Mouse (Mus musculus) MEL (cell line): ENCODE results near the gene Cdcp1. TPM values are rescaled to one million over a fixed set of nuclear protein-coding genes. Genes with fewer than 3 reads are reported as not detected.

ENCODE experiments used
- DNase-seq: peaks from one replicate; pipeline ENCODE4 v3.0.0; 2011; ENCODE audit warnings: low read depth, low spot score
- H3K27ac ChIP-seq: 2 replicates; pipeline ENCODE4 v1.5.1; 2012; ENCODE audit warnings: low read depth, mild to moderate bottlenecking, control low read depth, low read length, moderate library complexity; ENCODE audit not compliant: control insufficient read depth
- H3K27me3 ChIP-seq, 2 experiments: fragments of 150-350 bp in 1 of 2; sonication (generic) in 1 of 2; 2 replicates each; pipeline ENCODE4 v1.6.1; 2012; ENCODE audit warnings: low read length in 2 of 2, mild to moderate bottlenecking in 2 of 2, improper control_type of control experiment in 1 of 2, moderate library complexity in 1 of 2; ENCODE audit not compliant: insufficient read depth in 2 of 2, control insufficient read depth in 1 of 2
- H3K36me3 ChIP-seq, 2 experiments: 2 replicates each; pipeline ENCODE4 v1.6.1; 2012 to 2014; ENCODE audit warnings: low read length in 2 of 2, improper control_type of control experiment in 1 of 2, inconsistent platforms in 1 of 2, mild to moderate bottlenecking in 1 of 2; ENCODE audit not compliant: insufficient read depth in 2 of 2, control insufficient read depth in 1 of 2
- H3K4me1 ChIP-seq, 2 experiments: fragments of 150-350 bp in 1 of 2; sonication (generic) in 1 of 2; 2 replicates each; pipeline ENCODE4 v1.6.1; 2012; ENCODE audit warnings: low read length in 2 of 2, improper control_type of control experiment in 1 of 2, mild to moderate bottlenecking in 1 of 2; ENCODE audit not compliant: insufficient read depth in 2 of 2, control insufficient read depth in 1 of 2
- H3K4me3 ChIP-seq, 2 experiments: fragments of 150-350 bp in 1 of 2; sonication (generic) in 1 of 2; 2 replicates each; pipeline ENCODE4 v1.5.1; 2012; ENCODE audit warnings: low read depth in 2 of 2, low read length in 2 of 2, mild to moderate bottlenecking in 2 of 2, moderate library complexity in 2 of 2, control low read depth in 1 of 2, improper control_type of control experiment in 1 of 2; ENCODE audit not compliant: control insufficient read depth in 1 of 2, insufficient read depth in 1 of 2
- H3K79me2 ChIP-seq: 2 replicates; pipeline ENCODE4 v1.6.1; 2012; ENCODE audit warnings: mild to moderate bottlenecking, low read length, moderate library complexity; ENCODE audit not compliant: control insufficient read depth, poor library complexity, insufficient read depth
- H3K9ac ChIP-seq: 2 replicates; pipeline ENCODE4 v1.6.1; 2012; ENCODE audit warnings: low read depth, mild to moderate bottlenecking, control low read depth, low read length, moderate library complexity; ENCODE audit not compliant: control insufficient read depth, poor library complexity, severe bottlenecking
- H3K9me3 ChIP-seq: fragments of 150-350 bp; sonication (generic); replicated peaks from 2 replicates; pipeline ENCODE4 v1.6.1; 2012; ENCODE audit warnings: mild to moderate bottlenecking, low read length, improper control_type of control experiment, moderate library complexity; ENCODE audit not compliant: insufficient read depth
- BHLHE40 ChIP-seq: IDR thresholded peaks from 2 replicates; pipeline ENCODE4 v1.6.1; 2012; ENCODE audit warnings: low read depth, mild to moderate bottlenecking, inconsistent platforms, low read length, improper control_type of control experiment, borderline replicate concordance
- CHD1 ChIP-seq: IDR thresholded peaks from 2 replicates; pipeline ENCODE4 v1.6.1; 2012; ENCODE audit warnings: low read depth, mild to moderate bottlenecking, inconsistent platforms, low read length, improper control_type of control experiment
- CHD2 ChIP-seq: IDR thresholded peaks from 2 replicates; pipeline ENCODE4 v1.6.1; 2011; ENCODE audit warnings: low read length, improper control_type of control experiment
- E2F4 ChIP-seq: IDR thresholded peaks from 2 replicates; pipeline ENCODE4 v1.6.1; 2011; ENCODE audit warnings: low read depth, low read length, improper control_type of control experiment, borderline replicate concordance
- EP300 ChIP-seq, 2 experiments: IDR thresholded peaks; 2 replicates each; pipeline ENCODE4 v1.6.1; 2011; ENCODE audit warnings: improper control_type of control experiment in 2 of 2, low read length in 2 of 2, low read depth in 1 of 2, mild to moderate bottlenecking in 1 of 2
- ETS1 ChIP-seq: IDR thresholded peaks from 2 replicates; pipeline ENCODE4 v1.6.1; 2012; ENCODE audit warnings: low read depth, mild to moderate bottlenecking, inconsistent platforms, low read length, improper control_type of control experiment, moderate library complexity
- GABPA ChIP-seq: IDR thresholded peaks from 2 replicates; pipeline ENCODE4 v1.6.1; 2012; ENCODE audit warnings: low read depth, mild to moderate bottlenecking, inconsistent platforms, low read length, improper control_type of control experiment, moderate library complexity
- GATA1 ChIP-seq: IDR thresholded peaks from 2 replicates; pipeline ENCODE4 v1.6.1; 2011; ENCODE audit warnings: low read depth, low read length, improper control_type of control experiment
- JUND ChIP-seq: IDR thresholded peaks from 2 replicates; pipeline ENCODE4 v1.6.1; 2011; ENCODE audit warnings: low read depth, mild to moderate bottlenecking, improper control_type of control experiment, low read length
- MAFK ChIP-seq: IDR thresholded peaks from 2 replicates; pipeline ENCODE4 v1.6.1; 2011; ENCODE audit warnings: low read depth, mild to moderate bottlenecking, low read length, improper control_type of control experiment, borderline replicate concordance
- MAZ ChIP-seq: IDR thresholded peaks from 2 replicates; pipeline ENCODE4 v1.6.1; 2012; ENCODE audit warnings: low read depth, mild to moderate bottlenecking, inconsistent platforms, low read length, improper control_type of control experiment
- MEF2A ChIP-seq: IDR thresholded peaks from 2 replicates; pipeline ENCODE4 v1.6.1; 2014; ENCODE audit warnings: low read depth, mild to moderate bottlenecking, inconsistent platforms, low read length, improper control_type of control experiment; ENCODE audit not compliant: poor library complexity, insufficient replicate concordance, severe bottlenecking; ENCODE audit errors: extremely low read depth
- MXI1 ChIP-seq: IDR thresholded peaks from 2 replicates; pipeline ENCODE4 v1.6.1; 2011; ENCODE audit warnings: mild to moderate bottlenecking, low read depth, low read length, improper control_type of control experiment
- MYB ChIP-seq: IDR thresholded peaks from 2 replicates; pipeline ENCODE4 v1.6.1; 2011; ENCODE audit warnings: mild to moderate bottlenecking, low read depth, low read length, improper control_type of control experiment
- NRF1 ChIP-seq: IDR thresholded peaks from 2 replicates; pipeline ENCODE4 v1.6.1; 2014; ENCODE audit warnings: low read depth, mild to moderate bottlenecking, inconsistent platforms, low read length, improper control_type of control experiment, moderate library complexity; ENCODE audit not compliant: poor library complexity, insufficient read depth, severe bottlenecking
- POLR2A ChIP-seq, 2 experiments: IDR thresholded peaks; 2 replicates each; pipeline ENCODE4 v1.6.1; 2011 to 2012; ENCODE audit warnings: low read length in 2 of 2, mild to moderate bottlenecking in 2 of 2, control low read depth in 1 of 2, improper control_type of control experiment in 1 of 2, low read depth in 1 of 2, moderate library complexity in 1 of 2; ENCODE audit not compliant: control insufficient read depth in 1 of 2, insufficient read depth in 1 of 2, poor library complexity in 1 of 2
- POLR2AphosphoS2 ChIP-seq: IDR thresholded peaks from 2 replicates; pipeline ENCODE4 v1.6.1; 2011; ENCODE audit warnings: low read length, improper control_type of control experiment
- RCOR1 ChIP-seq: IDR thresholded peaks from 2 replicates; pipeline ENCODE4 v1.6.1; 2012; ENCODE audit warnings: low read depth, mild to moderate bottlenecking, inconsistent platforms, low read length, improper control_type of control experiment
- SIN3A ChIP-seq: IDR thresholded peaks from 2 replicates; pipeline ENCODE4 v1.6.1; 2012; ENCODE audit warnings: low read length, improper control_type of control experiment, inconsistent platforms
- SMC3 ChIP-seq: IDR thresholded peaks from 2 replicates; pipeline ENCODE4 v1.6.1; 2011; ENCODE audit warnings: low read depth, low read length, improper control_type of control experiment
- TAL1 ChIP-seq: IDR thresholded peaks from 2 replicates; pipeline ENCODE4 v1.6.1; 2012; ENCODE audit warnings: mild to moderate bottlenecking, inconsistent platforms, low read length, moderate library complexity, mixed read lengths
- TCF12 ChIP-seq: IDR thresholded peaks from 2 replicates; pipeline ENCODE4 v1.6.1; 2014; ENCODE audit warnings: low read depth, mild to moderate bottlenecking, inconsistent platforms, low read length, improper control_type of control experiment, moderate library complexity
- ZC3H11A ChIP-seq: IDR thresholded peaks from 2 replicates; pipeline ENCODE4 v1.6.1; 2012; ENCODE audit warnings: low read depth, mild to moderate bottlenecking, inconsistent platforms, low read length, improper control_type of control experiment
- ZMIZ1 ChIP-seq: IDR thresholded peaks from 2 replicates; pipeline ENCODE4 v1.6.1; 2012; ENCODE audit warnings: low read depth, mild to moderate bottlenecking, inconsistent platforms, low read length, improper control_type of control experiment, moderate library complexity
- ZNF384 ChIP-seq: IDR thresholded peaks from 2 replicates; pipeline ENCODE4 v1.6.1; 2012; ENCODE audit warnings: low read depth, mild to moderate bottlenecking, inconsistent platforms, low read length, improper control_type of control experiment
- polyA plus RNA-seq, 2 experiments: library from polyadenylated mRNA; stranded (reverse) in 1 of 2; unstranded in 1 of 2; fragments of >175 nt in 1 of 2; fragments of >200 nt in 1 of 2; gene quantifications; 2 replicates each; pipeline versions ENCODE4 v1.2.1 to v1.2.4; 2012; ENCODE audit warnings: low replicate concordance in 2 of 2, low read depth in 1 of 2; ENCODE audit not compliant: insufficient read length in 2 of 2, insufficient read depth in 1 of 2, missing spikeins in 1 of 2
- total RNA-seq: library from RNA; depleted of rRNA; stranded (reverse); fragments of 300-350 nt; gene quantifications from 2 replicates; pipeline ENCODE4 v1.2.3, GENCODE M21; 2012

The Cdcp1 gene
- total and polyA plus RNA-seq, 3 experiments = not detected

DNA sequence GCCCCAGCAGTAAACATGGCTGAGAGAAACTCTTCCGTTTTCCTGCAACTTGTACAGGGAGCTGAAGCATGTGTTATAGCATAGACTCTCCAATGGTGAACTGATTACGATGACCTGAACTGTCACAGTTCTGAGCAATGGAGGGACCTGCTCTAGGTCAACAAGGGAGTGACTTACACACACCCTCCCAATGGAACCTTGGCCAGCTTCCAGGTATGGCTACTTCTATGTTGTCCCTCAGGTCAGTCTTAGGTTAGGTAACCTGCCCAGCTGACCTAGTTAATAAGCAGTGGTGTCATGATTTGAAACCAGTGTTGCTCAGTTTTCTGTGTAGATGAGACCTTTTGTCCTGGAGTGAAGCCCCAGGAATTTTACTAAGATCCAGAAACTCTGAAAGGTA, 8.9 kb downstream of the Cdcp1 start:
- DNase-seq = no peak
- Histone ChIP-seq H3K9ac (no peak overlapping the region), H3K4me3 (no peak overlapping the region), H3K27ac (no peak overlapping the region), H3K36me3 (no peaks in the 10 kb centered on the region), H3K4me1 (no peaks in the 10 kb centered on the region), H3K79me2 (no peaks in the 10 kb centered on the region), H3K27me3 (peaks cover 0 to 3% of the 10 kb centered on the region in 2 experiments), H3K9me3 (no peaks in the 10 kb centered on the region)
- TF ChIP-seq MXI1 (no peak), SMC3 (no peak), POLR2A (IDR thresholded peaks at IDR 0.05; ENCODE audit: control insufficient read depth in 1 of 2, insufficient read depth in 1 of 2, low read depth in 1 of 2, low read length in 2 of 2, poor library complexity in 1 of 2) (no peak), POLR2AphosphoS2 (no peak), MAZ (no peak), ETS1 (no peak), EP300 (IDR thresholded peaks at IDR 0.05; ENCODE audit: low read depth in 1 of 2, low read length in 2 of 2) (no peak), NRF1 (no peak), ZC3H11A (no peak), E2F4 (no peak), RCOR1 (no peak), CHD2 (no peak)

DNA sequence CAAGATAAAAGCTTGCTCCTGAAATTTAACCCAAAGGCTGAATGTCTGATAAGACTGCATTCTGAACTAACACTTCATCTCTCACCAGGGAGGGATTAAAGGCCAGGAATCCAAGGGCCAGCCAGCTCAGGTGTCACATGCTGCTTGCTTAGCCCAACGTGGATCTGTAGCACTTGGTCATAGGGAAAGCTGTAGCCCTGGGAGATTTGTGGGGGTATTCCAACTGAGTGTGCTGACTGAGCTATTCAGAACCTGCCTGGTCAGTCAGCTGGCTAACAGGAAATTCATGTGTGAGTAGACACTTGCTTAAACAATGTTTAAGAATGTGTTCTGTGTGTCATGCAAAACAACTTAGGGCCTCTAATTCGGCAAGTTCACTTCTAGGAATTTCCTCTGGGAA, 9.3 kb downstream of the Cdcp1 start:
- TF ChIP-seq GATA1 (no peak), TAL1 (no peak), CHD1 (no peak), ZMIZ1 (no peak), SIN3A (no peak), ZC3H11A (no peak), ZNF384 (no peak), POLR2A (IDR thresholded peaks at IDR 0.05; ENCODE audit: control insufficient read depth in 1 of 2, insufficient read depth in 1 of 2, low read depth in 1 of 2, low read length in 2 of 2, poor library complexity in 1 of 2) (no peak), ETS1 (no peak), JUND (no peak), MEF2A (no peak), E2F4 (no peak), MYB (no peak), SMC3 (no peak), GABPA (no peak), TCF12 (no peak), EP300 (IDR thresholded peaks at IDR 0.05; ENCODE audit: low read depth in 1 of 2, low read length in 2 of 2) (no peak), MAFK (no peak), POLR2AphosphoS2 (no peak), BHLHE40 (no peak)
- H3K4me3 ChIP-seq = no peak overlapping the region
- H3K36me3 ChIP-seq = no peaks in the 10 kb centered on the region
- H3K79me2 ChIP-seq = no peaks in the 10 kb centered on the region
- no peaks in the 10 kb centered on the region for H3K4me1 ChIP-seq
- H3K9me3 ChIP-seq = no peaks in the 10 kb centered on the region
- peaks cover 0 to 5% of the 10 kb centered on the region in 2 experiments; a peak in 3 of 4 replicates for H3K27me3 ChIP-seq
- no peak overlapping the region for H3K27ac ChIP-seq
- no peak for DNase-seq
- no peak overlapping the region for H3K9ac ChIP-seq
